ENCODE assay signal across 25 mouse cellular contexts in genomic region chr10:82774841-82775240, GRCm38 (mm10).
"Had no signal": no experiment of that assay in that cellular context is flagged by ENCODE, and none has a peak within 500 bp of the region (broad histone marks: within the 10 kb centered on the region; RNA-seq: fewer than 3 reads in every experiment).

No protein-coding gene starts in this region.

- H3K4me3 ChIP-seq: heart, adult 2 months; heart, embryonic 13.5 days; heart, embryonic 15.5 days; hindbrain, embryonic 13.5 days; hindbrain, embryonic 15.5 days; kidney, embryonic 15.5 days; limb, embryonic 13.5 days; limb, embryonic 15.5 days; liver, embryonic 12.5 days had no signal

- H3K27me3 ChIP-seq: heart, embryonic 13.5 days; heart, embryonic 15.5 days; hindbrain, embryonic 13.5 days; hindbrain, embryonic 15.5 days; kidney, embryonic 15.5 days; limb, embryonic 13.5 days; limb, embryonic 15.5 days had no signal

- DNase-seq: heart, adult 11 months; heart, adult 2 months; heart, postnatal 14 days; heart, postnatal 36 days; kidney, adult 11 months; kidney, adult 2 months; kidney, adult 9 months; kidney, postnatal 14 days; kidney, postnatal 36 days; layer of hippocampus, adult 9-11 months; layer of hippocampus, postnatal 36 days; left cerebral cortex, postnatal 4 days had no signal

- H3K9me3 ChIP-seq: heart, embryonic 15.5 days; hindbrain, embryonic 13.5 days; hindbrain, embryonic 15.5 days; kidney, embryonic 15.5 days; limb, embryonic 13.5 days; limb, embryonic 15.5 days; liver, embryonic 12.5 days had no signal

- H3K27ac ChIP-seq: heart, adult 2 months; heart, embryonic 13.5 days; heart, embryonic 15.5 days; hindbrain, embryonic 13.5 days; hindbrain, embryonic 15.5 days; hindbrain, postnatal 0 days; kidney, embryonic 15.5 days; kidney, postnatal 0 days; limb, embryonic 13.5 days; limb, embryonic 15.5 days; liver, embryonic 12.5 days; liver, embryonic 14.5 days had no signal

- H3K36me3 ChIP-seq: heart, embryonic 13.5 days; heart, embryonic 15.5 days; hindbrain, embryonic 13.5 days; hindbrain, embryonic 15.5 days; kidney, embryonic 15.5 days; limb, embryonic 13.5 days; limb, embryonic 15.5 days; liver, embryonic 12.5 days had no signal

- H3K9ac ChIP-seq: heart, embryonic 13.5 days; heart, embryonic 15.5 days; hindbrain, embryonic 13.5 days; hindbrain, embryonic 15.5 days; kidney, embryonic 15.5 days; limb, embryonic 13.5 days; limb, embryonic 15.5 days; liver, embryonic 12.5 days; liver, embryonic 14.5 days had no signal

- H3K4me2 ChIP-seq: heart, embryonic 11.5 days; heart, embryonic 13.5 days; heart, embryonic 15.5 days; hindbrain, embryonic 13.5 days; hindbrain, embryonic 15.5 days; kidney, embryonic 15.5 days; limb, embryonic 13.5 days; limb, embryonic 15.5 days; liver, embryonic 12.5 days had no signal

- ATAC-seq: hindbrain, postnatal 0 days; intestine, embryonic 16.5 days; liver, embryonic 12.5 days had no signal
